Mouse (Mus musculus): ENCODE measurements around the gene Erich6.
"Not testable (repeated sequence)": the region's sequence is repeated elsewhere in the genome, so short reads cannot be mapped to it uniquely, and the experiment has no call there.

The Erich6 gene

DNA sequence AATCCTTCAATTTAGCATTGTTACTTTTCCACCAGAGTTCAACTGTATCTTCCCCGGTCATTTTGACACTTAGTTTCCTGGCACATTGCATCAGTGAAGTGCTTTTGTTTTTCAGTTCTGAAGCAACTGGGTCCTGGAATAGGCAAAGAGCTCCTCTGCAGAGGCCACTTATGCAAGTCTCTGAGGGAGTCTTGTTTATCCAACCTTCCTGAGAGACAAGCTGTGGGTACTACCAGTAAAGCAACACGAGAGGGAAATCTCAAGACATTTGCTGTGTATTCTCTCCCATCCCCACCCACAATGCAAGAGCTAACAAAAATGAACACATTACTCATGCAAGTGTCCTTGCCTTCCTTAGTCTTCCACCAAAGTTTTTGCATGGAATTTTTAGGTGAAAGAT is 5.3 kb downstream of the Erich6 start:
- no peak for DNase-seq

DNA sequence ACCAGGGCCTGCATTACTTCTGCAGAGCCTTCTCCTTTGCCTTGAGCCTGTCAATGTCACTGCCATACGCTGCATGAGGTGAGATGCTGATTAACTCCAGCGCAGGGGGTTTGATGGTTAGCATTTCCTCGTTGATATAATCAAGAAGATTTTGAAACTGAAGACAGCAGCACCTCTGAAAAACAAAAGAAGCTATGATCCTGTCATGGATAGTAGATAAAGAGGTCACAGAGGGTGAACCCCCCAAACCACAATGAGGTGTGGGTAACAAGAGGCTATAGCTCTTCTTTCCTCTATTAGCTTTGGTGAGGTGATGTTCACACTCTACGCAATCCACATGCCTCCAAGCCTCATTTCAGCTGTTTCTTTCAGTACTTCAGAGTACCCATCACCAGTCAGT is 12.0 kb downstream of the Erich6 start:
- DNase-seq = no peak

DNA sequence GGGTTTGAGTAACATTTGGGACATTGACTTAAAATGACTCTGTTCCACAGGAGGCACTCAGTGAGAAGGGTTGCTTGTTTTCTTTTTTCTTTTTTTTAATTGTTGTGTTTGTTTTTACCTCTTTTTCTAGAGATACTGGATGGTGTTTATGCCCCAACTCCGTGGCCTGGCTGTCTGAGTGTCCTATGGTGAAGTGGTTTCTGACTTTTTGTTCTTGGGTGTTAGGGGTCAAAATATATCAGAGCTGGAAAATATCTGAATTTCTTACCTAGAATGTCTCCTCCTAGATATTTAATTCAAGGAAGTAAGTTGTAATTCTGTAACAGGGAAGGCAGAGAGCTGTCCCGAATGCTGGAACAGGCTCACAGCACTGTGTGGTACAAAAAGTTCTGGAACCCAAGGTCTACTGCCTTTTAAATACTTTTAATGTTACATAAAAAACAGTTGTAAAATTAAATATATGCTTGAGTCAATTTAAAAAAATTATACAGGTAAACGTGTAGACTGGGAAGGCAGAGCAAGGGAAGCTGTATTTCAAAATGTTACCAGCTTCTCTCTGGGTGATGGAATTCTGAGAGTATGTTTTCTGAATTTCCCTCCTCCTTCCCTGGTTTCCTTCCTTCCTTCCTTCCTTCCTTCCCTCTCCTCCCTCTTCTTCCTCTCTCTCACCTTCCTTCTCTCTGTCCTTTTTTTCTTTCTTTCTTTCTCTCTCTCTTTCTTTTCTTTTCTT is 14.2 kb downstream of the Erich6 start:
- DNase-seq = no peak

DNA sequence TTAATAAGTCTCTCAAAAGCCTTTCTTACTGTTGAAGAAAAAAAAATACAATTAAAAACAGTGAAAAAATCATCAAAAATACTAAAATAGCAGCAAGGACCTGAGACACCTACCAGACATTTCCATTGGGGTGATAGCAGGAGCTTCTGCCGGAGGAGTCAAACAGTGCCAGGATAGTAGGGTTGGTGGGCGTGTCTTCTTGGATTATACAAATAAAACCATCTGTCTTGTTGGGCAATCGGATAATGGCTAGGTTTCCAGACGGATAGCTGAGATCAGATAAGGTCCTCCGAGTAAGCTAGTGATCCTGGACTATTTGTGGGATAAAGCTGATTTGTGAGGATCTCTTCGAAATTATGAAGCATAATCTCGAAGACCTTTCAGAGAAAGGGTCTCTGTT is 15.9 kb downstream of the Erich6 start:
- no peak for DNase-seq

DNA sequence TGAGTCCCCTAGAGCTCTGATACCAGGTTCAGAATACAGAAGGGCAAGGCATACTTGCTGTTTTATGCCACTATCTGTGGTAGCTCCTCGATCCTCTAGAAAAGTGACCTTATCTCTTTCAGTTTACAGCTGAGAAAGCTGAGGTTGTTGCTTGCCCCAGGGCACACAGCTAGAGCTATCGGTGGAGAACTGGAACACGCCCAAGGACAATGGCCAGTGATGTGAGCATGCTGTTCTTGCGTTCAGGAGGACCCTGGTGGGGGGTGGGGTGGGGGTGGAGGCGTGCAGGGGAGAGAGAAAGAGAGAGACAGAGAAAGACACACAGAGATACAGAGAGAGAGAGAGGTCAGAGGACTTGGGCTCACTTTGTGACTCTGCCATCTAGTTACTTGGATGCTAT is 27.0 kb downstream of the Erich6 start:
- no peak for DNase-seq

DNA sequence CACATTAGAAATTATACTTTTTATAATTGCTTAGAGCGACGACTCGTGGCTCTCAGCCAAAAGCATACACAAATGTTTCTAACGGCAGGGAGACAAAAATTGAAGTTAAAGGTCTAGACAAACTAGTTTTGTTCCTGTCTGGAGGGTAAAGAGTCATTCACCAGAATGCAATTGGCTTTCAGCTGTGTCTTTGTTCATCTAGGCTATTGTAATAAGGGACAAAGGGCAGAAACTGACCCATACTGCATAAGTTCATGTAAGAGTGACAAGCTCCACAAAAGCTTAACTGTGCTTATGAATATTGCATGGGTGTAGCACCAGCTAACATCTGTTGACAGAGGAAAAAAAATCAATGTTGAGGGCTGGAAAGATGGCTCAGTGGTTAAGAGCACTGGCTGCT is 28.5 kb downstream of the Erich6 start:
- DNase-seq = no peak

DNA sequence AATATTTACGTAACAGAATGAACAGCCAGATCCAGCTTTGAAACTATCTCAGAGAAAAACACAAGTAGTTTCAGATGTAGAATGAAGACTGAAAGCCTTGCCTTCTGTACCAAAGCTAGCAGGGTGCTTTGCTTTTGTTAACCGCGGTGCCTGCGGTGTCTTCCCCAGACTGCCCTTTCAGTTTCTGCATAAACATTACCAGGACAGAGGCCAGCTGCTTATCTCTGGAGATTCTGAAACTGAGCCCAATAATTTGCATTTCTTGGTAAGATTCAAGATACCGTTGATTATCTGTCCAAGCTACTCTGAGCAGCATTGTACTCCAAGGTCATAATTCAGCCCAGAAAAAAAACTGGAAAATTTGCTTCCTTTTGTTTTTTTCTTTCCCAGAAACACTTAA is 43.4 kb downstream of the Erich6 start:
- DNase-seq = no peak

DNA sequence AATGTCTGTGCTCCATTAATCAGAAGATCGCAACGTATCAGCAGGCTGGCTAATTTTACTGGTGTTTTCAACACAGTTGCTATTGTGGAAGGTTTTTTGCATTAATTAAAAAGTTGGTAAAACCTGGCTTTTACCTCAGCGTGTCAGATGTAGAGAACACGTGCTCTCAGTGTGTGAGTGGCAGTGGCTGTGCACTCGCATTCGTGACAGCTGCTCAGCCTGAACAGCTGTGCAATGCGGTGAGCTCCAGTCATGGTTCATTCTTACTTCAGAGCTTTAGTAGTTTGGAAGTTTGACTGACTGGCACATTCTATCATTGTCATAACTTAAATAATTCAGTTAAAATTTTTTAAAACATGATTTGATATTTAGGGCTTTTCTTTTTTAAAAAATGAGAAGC is 44.3 kb downstream of the Erich6 start:
- DNase-seq = not testable (repeated sequence)

DNA sequence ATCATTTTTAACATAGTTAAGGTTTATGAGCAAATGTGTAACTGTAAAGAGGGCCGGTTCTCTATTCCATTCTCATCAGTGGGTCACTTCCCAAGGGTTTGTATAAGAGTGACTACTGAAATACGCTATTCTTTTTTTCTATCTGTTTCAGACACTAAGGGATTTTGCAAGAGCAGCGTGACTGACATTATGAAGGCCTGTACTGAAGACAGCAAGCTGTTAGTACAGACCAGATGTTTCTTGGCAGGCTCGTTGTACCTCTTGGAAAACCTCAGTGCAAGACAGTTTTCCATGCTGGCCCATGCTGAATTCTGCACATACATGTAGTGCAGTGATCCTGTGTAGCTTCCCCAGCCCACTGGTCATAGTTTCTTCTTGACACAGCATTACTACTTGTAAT is 46.5 kb downstream of the Erich6 start:
- not testable (repeated sequence) for DNase-seq

DNA sequence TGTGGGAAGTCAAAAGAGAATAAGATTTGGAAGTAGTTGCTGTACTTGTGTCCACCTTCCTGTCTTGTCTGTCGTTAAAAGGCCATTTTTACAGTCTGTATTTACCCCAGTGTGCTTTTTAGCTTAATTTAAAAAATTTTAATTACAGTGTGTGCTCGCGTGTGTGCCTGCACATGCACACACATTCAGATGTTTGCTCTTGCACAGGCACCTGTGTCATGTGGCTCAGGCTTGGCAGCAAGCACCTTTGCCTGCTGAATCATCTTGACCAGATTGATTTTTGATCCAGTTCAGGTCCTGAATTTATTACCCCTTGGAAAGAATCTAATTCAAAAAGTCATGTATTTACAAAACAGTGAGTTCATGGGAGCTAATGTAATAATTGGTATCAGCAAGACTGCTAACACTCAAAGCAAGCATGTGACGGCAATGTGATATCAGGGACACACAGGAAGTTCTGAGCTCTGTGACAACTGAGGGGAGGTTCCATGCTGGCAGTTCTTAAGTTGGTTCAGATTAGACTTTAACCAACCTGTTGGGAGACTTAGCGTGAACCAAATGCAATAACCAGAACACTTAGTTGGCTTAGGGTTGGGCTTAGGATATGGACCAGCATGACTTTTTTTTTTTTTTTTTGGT is 54.1 kb downstream of the Erich6 start:
- no peak for DNase-seq

DNA sequence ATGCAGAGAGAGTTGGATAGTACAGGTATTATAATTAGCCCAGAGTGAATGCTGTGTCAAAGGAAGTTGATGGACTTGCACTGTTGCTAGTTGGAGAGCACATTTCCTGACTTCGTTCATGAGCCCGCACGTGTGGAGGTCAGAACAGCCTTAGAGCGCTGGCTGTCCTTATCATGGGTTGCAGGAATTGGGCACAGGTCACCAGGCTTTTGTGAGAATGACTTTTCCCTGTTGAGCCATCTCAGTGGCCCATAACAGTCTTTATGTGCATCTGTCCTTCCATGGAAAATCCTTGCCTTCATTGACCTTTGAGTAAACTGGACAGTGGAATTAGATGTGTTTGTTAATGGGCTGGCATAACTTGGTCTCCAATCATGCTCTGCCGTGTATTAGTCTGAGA is 54.7 kb downstream of the Erich6 start:
- DNase-seq = no peak

DNA sequence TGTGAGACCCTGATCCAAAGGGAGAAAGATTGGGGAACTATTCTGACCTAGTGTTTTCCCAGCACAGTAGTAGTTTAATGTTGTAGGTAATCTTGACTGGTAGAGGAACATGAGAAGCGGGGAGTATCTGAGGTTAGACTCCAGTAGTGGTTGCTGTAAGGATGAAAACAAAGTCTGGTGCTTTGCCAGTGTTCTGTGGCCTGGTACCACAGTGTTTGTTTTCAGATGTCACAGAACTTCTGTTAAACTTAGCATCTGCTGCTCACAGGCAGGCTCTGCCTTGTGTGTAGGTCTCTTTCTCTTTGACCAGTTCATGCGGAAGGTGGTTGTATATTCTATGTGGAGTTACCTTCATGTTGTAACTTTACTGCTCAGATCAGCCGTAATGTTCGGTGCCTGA is 55.5 kb downstream of the Erich6 start:
- no peak for DNase-seq

DNA sequence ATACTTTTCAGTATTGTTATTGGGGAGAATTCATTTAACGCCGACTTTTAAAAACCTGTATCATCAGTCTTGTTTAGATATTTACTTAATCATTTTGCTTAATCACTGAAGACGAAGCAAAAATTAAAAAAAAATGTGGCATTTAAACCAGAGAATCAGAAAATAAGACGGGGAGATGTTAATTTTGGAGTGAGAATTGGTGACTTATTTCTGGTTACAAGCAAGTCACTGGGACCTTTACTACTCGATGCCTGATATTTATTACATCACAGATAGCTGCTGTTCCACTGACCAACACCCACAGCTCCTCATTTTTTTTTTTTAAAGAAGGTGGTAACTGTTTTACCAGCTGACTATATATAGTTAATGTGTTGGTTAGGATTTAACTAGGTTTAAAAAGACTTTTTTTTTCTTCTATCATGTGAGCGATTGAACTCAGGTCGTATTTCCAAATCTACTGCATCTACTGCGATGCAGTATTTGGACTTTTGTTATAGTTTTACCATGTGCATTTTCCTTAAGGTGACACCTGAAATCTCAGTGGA is 59.4 kb downstream of the Erich6 start:
- DNase-seq = no peak

DNA sequence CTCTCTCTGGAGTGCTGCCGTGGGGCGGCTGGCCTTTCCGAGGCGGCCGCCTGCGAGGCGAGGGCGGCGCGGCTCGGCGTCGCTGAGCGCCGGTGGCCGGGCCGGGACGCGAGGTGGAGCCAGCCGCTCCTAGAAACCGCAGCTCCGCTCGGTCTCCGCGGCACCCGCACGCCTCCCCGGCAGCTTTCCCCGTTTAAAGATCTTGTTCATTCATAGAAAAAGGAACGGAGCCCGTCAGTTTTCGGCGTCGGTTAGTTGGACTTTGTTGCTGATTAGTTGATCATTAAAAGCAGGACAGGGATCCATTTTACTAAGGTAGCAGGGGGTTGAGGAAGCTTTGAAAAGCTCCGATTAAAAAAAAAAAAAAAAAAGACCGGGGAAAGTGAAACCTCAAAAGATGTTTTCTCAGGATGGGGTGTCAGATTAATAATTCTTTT is 59.9 kb downstream of the Erich6 start:
- DNase-seq = peak in 1 of 2 experiments; percentile 59

DNA sequence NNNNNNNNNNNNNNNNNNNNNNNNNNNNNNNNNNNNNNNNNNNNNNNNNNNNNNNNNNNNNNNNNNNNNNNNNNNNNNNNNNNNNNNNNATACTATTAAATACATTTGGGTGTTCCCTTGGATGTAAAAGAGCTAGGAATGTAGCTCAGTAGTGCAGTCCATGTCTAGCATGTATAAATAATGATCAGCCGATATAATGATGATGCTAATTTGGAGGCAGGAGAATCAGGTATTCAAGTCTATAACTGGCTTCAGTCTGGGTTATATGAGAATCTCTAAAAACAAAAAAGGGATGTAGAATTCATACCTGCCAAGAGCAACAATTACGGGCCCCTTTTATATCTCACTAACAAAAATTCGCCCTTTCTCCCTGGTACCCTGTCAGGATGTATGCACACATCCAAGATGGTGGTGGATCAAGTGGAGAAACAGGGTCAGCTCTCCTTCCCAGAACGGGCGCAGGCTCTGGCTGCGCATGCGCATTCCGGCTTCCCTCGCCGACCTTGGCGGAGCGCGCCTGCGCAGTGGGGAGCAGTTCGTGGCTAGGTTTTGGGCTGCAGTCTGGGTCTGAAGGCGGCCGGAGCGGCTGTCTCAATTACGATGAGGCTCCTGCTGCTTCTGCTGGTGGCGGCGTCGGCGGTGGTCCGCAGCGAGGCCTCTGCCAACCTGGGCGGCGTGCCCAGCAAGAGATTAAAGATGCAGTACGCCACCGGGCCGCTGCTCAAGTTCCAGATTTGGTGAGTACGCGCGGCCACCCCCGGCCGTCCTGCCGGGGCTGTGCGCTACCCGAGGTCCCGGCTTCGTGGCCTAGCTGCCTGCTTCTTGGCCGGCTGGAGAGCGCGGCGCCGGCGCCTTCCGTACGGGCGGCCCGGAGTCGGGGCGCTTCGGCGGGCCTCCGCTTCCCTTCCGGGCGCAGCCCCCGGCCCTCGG is 60.6 kb downstream of the Erich6 start, which contains the start of gene Selenot:
TSS of gene Selenot (plus strand) at position 500 of the 930 bp plus-strand sequence.
- peak; percentile 98 for DNase-seq

DNA sequence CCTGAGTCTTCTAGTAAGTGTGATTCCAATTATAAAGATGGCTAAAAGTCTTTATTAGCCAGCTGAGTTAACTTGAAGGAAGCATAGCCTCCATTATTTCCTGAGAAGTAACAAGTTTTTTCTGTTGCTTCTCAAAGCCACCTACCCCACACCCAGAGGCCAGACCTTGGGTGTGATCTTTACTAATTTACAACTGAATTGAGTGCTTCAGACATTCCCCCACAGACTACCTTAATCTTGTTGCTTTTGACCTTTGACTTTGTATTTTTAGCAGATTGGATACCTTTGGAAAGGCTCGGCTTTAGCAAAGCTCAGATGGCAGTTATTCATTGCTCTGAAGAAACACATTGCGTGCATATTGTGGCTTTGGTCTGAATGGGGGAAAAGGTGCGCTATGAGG is 66.2 kb downstream of the Erich6 start:
- DNase-seq = no peak
